Mouse (Mus musculus): ENCODE data around the gene Acot7. TPM values are rescaled to one million over a fixed set of nuclear protein-coding genes. Genes with fewer than 3 reads are reported as not detected.

Gene Acot7
- polyA plus RNA-seq, 1 experiment: not detected

DNA sequence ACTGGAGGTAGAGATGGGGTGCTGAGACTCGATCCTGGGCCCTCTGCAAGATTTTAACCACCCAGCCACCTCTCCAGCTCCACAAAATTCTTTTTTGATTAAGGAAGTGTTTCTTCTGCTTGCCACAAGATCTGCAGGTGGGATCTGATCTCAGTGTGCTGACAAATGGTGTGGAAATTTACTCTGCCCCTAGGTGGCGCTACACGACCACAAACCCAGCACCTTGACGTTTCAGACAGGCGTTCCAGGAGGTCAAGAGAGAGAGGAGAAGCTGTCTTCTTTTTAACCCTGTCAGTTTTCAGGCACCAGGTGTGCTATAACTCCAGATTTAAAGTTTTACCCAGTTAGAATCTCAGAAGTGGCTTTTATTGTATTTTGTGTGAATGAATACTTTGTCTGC is 4.9 kb upstream of the Acot7 start:
- TF ChIP-seq CTCF (IDR thresholded peaks at IDR 0.05; ENCODE audit: insufficient read depth, low read depth, low read length): peak; percentile 79
- TF ChIP-seq POLR2A (IDR thresholded peaks at IDR 0.05; ENCODE audit: insufficient read depth, low read depth, low read length): no peak
- no peak overlapping the region for H3K4me3 ChIP-seq (ENCODE audit: insufficient read depth, low read depth, low read length)
- peaks cover 2% of the 10 kb centered on the region; the same call in 1 of the 2 replicates for H3K4me1 ChIP-seq (ENCODE audit: control insufficient read depth, insufficient read depth, low read length)
- 1% methylated on average over 5 of the region's 5 CpGs for WGBS
- no peak overlapping the region for H3K27ac ChIP-seq (ENCODE audit: insufficient read depth, low read depth, low read length)

DNA sequence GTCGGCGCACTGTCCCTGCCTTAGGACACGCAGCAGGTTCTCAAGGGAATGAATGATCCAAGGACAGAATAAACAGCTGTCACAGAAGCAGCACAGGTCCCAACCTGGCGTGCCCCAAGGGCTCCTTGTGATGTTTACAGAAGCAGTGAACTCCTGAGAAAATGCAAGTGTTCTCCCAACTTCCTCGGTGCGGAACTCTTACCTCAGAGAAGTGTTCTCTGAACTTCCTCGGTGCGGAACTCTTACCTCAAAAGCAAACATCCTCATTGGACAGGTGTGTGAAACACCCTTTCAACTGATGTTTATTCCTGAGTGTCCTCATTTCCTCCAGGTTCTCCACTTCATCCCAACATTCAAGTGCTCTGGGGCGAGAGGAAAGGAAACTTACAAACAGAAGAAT is 4.0 kb upstream of the Acot7 start:
- Histone ChIP-seq H3K4me3 (ENCODE audit: insufficient read depth, low read depth, low read length) (no peak overlapping the region), H3K4me1 (ENCODE audit: control insufficient read depth, insufficient read depth, low read length) (peaks cover 3% of the 10 kb centered on the region; the same call in 1 of the 2 replicates), H3K27ac (ENCODE audit: insufficient read depth, low read depth, low read length) (no peak overlapping the region)
- no peak for TF ChIP-seq CTCF (IDR thresholded peaks at IDR 0.05; ENCODE audit: insufficient read depth, low read depth, low read length)
- no peak for TF ChIP-seq POLR2A (IDR thresholded peaks at IDR 0.05; ENCODE audit: insufficient read depth, low read depth, low read length)
- 88% methylated on average over 9 of the region's 9 CpGs for WGBS

- Histone ChIP-seq H3K4me3 (ENCODE audit: insufficient read depth, low read depth, low read length) (no peak overlapping the region), H3K27ac (ENCODE audit: insufficient read depth, low read depth, low read length) (no peak overlapping the region), H3K4me1 (ENCODE audit: control insufficient read depth, insufficient read depth, low read length) (peaks cover 21% of the 10 kb centered on the region)
- 92% methylated on average over 3 of the region's 3 CpGs for WGBS
- TF ChIP-seq POLR2A (IDR thresholded peaks at IDR 0.05; ENCODE audit: insufficient read depth, low read depth, low read length) (no peak), CTCF (IDR thresholded peaks at IDR 0.05; ENCODE audit: insufficient read depth, low read depth, low read length) (no peak)
Measured at GRCm38 (mm10) chr4:152176638-152177037, 1.3 kb upstream of the Acot7 start.

DNA sequence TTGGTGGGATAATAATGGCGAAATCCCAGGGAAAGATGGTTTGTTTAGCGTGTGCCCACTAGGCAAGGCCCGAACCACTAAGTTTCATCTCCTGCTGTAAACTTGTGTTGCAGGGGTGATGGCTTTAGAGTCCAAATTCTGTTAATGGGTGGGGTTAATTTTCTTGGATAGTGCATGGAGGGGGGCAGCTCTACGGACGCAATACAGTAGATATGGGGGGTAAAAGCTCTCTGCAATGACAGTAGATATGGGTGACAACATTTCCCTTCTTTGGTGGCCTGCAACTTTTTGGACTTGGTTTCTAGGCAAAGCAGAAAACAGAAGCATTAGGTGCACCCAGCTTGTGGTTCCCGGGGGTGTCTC is 779 bp upstream of the Acot7 start:
- 57% methylated on average over 6 of the region's 6 CpGs for WGBS
- peak overlapping the region; percentile 94 for H3K4me3 ChIP-seq (ENCODE audit: insufficient read depth, low read depth, low read length)
- H3K4me1 ChIP-seq (ENCODE audit: control insufficient read depth, insufficient read depth, low read length): peaks cover 21% of the 10 kb centered on the region
- TF ChIP-seq POLR2A (IDR thresholded peaks at IDR 0.05; ENCODE audit: insufficient read depth, low read depth, low read length): no peak
- TF ChIP-seq CTCF (IDR thresholded peaks at IDR 0.05; ENCODE audit: insufficient read depth, low read depth, low read length): no peak
- H3K27ac ChIP-seq (ENCODE audit: insufficient read depth, low read depth, low read length): peak overlapping the region; percentile 81

GRCm38 (mm10) chr4:152178344-152178864 is 470 bp downstream of the Acot7 start:
- H3K4me1 ChIP-seq (ENCODE audit: control insufficient read depth, insufficient read depth, low read length): peaks cover 21% of the 10 kb centered on the region
- no peak for TF ChIP-seq CTCF (IDR thresholded peaks at IDR 0.05; ENCODE audit: insufficient read depth, low read depth, low read length)
- TF ChIP-seq POLR2A (IDR thresholded peaks at IDR 0.05; ENCODE audit: insufficient read depth, low read depth, low read length): no peak
- peak overlapping the region; percentile 94 for H3K4me3 ChIP-seq (ENCODE audit: insufficient read depth, low read depth, low read length)
- H3K27ac ChIP-seq (ENCODE audit: insufficient read depth, low read depth, low read length): peak overlapping the region; percentile 33
- whole genome bisulfite sequencing: under 1% methylated on average over 35 of the region's 35 CpGs

DNA sequence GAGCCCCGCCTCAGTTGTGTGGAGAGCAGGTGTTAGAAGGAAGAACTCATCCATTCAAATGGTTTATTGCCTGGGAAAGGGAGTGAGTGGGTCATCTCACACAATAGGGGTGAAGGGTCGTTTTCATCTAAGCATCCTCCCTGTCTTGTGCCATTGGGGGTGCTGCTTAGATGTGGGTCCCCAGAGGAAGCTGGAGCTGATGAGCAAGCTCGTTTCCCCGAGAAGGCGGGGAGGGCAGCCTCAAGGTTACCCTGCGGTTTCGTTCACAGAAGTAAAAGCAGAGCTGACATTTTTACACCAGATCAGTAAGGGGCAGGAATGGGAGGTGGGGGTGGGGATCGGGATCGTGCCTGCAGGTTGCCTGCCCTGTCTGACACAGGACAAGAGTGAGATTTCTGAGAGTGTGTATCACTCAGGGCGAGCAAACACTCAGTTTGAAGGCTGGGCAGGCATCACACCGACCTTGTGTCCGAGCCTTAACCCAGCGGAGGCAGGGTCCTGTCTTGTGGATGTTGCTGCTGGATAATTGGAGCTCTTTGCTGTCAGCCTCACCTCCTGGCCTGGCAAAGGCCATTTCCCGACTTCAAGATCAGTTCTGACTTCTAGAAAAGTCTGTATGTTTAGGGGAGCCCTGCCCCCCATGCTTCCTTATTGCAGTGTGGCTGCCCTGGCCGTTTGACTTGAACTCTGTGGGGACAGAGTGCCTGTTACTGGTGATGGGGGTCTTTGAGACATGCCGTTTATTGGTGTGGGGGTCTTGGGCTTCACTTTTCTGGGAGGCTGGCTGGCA is 1.2 kb downstream of the Acot7 start:
- H3K4me3 ChIP-seq (ENCODE audit: insufficient read depth, low read depth, low read length): peak overlapping the region; percentile 94
- peaks cover 21% of the 10 kb centered on the region for H3K4me1 ChIP-seq (ENCODE audit: control insufficient read depth, insufficient read depth, low read length)
- H3K27ac ChIP-seq (ENCODE audit: insufficient read depth, low read depth, low read length): peak overlapping the region; percentile 33; the same call in 1 of the 2 replicates
- WGBS: 20% methylated on average over 16 of the region's 16 CpGs
- no peak for TF ChIP-seq POLR2A (IDR thresholded peaks at IDR 0.05; ENCODE audit: insufficient read depth, low read depth, low read length)
- no peak for TF ChIP-seq CTCF (IDR thresholded peaks at IDR 0.05; ENCODE audit: insufficient read depth, low read depth, low read length)

- H3K27ac ChIP-seq (ENCODE audit: insufficient read depth, low read depth, low read length): no peak overlapping the region
- no peak overlapping the region for H3K4me3 ChIP-seq (ENCODE audit: insufficient read depth, low read depth, low read length)
- peaks cover 26% of the 10 kb centered on the region for H3K4me1 ChIP-seq (ENCODE audit: control insufficient read depth, insufficient read depth, low read length)
- no peak for TF ChIP-seq POLR2A (IDR thresholded peaks at IDR 0.05; ENCODE audit: insufficient read depth, low read depth, low read length)
- TF ChIP-seq CTCF (IDR thresholded peaks at IDR 0.05; ENCODE audit: insufficient read depth, low read depth, low read length): no peak
- 83% methylated on average over 16 of the region's 16 CpGs for WGBS
Measured at GRCm38 (mm10) chr4:152179946-152180660, 2.2 kb downstream of the Acot7 start.

GRCm38 (mm10) chr4:152182205-152182604 is 4.3 kb downstream of the Acot7 start:
- TF ChIP-seq CTCF (IDR thresholded peaks at IDR 0.05; ENCODE audit: insufficient read depth, low read depth, low read length): no peak
- TF ChIP-seq POLR2A (IDR thresholded peaks at IDR 0.05; ENCODE audit: insufficient read depth, low read depth, low read length): no peak
- 89% methylated on average over 10 of the region's 10 CpGs for WGBS
- no peak overlapping the region for H3K27ac ChIP-seq (ENCODE audit: insufficient read depth, low read depth, low read length)
- no peak overlapping the region for H3K4me3 ChIP-seq (ENCODE audit: insufficient read depth, low read depth, low read length)
- H3K4me1 ChIP-seq (ENCODE audit: control insufficient read depth, insufficient read depth, low read length): peaks cover 45% of the 10 kb centered on the region
